Mouse (Mus musculus): ENCODE data around the gene Avil. TPM values are rescaled to one million over a fixed set of nuclear protein-coding genes. Genes with fewer than 3 reads are reported as not detected.

Gene Avil
- polyA plus RNA-seq, 1 experiment from 2014 or later: 0.08 TPM

DNA sequence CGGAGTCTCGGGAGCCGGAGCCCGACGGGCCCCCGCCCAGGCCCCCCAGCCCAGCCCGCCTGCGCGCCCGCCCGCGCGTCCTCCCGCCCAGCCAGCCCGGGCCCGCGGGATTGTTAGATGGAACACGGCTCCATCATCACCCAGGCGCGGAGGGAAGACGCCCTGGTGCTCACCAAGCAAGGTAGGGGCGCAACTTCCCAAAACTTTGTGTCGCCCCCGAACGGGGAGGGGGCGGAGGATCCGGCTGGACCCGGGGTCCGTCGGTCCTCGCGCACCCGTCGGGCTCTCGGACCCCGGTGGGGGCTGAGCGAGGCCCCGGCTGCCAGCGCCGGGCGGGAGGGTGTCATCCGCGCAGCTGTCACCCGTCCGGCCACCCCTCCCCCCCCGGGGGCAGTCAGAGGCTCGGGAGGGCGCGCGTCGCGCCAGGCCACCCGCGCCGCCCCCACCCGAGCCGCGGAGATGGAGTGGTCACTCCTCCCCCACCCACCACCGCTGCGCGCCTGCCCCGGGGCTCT is 21.3 kb upstream of the Avil start:
- WGBS: under 1% methylated on average over 47 of the region's 62 CpGs
- Histone ChIP-seq H3K9ac (ENCODE audit: low read length) (peak overlapping the region; percentile 95), H3K4me2 (ENCODE audit: low read depth, low read length, severe bottlenecking) (peak overlapping the region; percentile 83), H3K27ac (ENCODE audit: low read depth, low read length) (peak overlapping the region; percentile 99), H3K4me3 (ENCODE audit: low read depth, low read length) (peak overlapping the region; percentile 100), H3K36me3 (ENCODE audit: control insufficient read depth, insufficient read depth, low read length) (no peaks in the 10 kb centered on the region), H3K4me1 (replicated peaks; ENCODE audit: control insufficient read depth, insufficient read depth, low read length) (peaks cover 33% of the 10 kb centered on the region), H3K9me3 (ENCODE audit: control insufficient read depth, low read length) (no peaks in the 10 kb centered on the region), H3K27me3 (ENCODE audit: control insufficient read depth, insufficient read depth, low read length) (no peaks in the 10 kb centered on the region)
- peak; percentile 77 for DNase-seq (ENCODE audit: low spot score)
- ATAC-seq (replicated peaks; ENCODE audit: low FRiP score): peak; percentile 29

DNA sequence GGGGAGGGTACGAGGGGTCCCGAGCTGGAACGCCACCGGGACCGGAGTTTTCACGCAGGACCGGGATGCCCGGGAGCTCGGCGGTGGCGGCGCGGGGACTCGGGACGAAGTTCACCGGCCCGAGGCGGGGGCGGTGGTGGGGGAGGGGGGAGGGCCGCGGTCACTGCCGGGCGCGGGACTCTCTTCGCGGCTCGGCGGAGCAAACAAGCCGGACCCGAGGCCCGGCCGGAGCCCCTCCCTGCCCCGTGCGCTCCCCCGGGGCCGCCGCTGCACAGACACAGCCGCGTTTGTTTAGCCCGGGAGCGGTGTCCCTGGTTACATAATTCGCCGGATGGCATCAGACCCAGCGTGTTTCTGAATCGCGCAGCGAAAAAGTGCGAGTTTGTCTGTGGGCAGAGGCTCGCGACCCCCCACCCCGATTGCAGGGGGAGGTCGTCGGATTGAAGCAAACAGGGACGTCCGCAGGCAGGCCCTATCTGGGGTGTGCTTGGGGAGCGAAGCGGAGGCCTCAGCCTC is 20.8 kb upstream of the Avil start:
- no peaks in the 10 kb centered on the region for H3K36me3 ChIP-seq (ENCODE audit: control insufficient read depth, insufficient read depth, low read length)
- ATAC-seq (replicated peaks; ENCODE audit: low FRiP score): peak; percentile 4; the same call in 1 of the 2 replicates
- peak; percentile 77 for DNase-seq (ENCODE audit: low spot score)
- H3K9me3 ChIP-seq (ENCODE audit: control insufficient read depth, low read length): no peaks in the 10 kb centered on the region
- peak overlapping the region; percentile 83 for H3K4me2 ChIP-seq (ENCODE audit: low read depth, low read length, severe bottlenecking)
- peak overlapping the region; percentile 95 for H3K9ac ChIP-seq (ENCODE audit: low read length)
- H3K27me3 ChIP-seq (ENCODE audit: control insufficient read depth, insufficient read depth, low read length): no peaks in the 10 kb centered on the region
- H3K27ac ChIP-seq (ENCODE audit: low read depth, low read length): peak overlapping the region; percentile 99
- under 1% methylated on average over 52 of the region's 57 CpGs for WGBS
- peaks cover 38% of the 10 kb centered on the region for H3K4me1 ChIP-seq (replicated peaks; ENCODE audit: control insufficient read depth, insufficient read depth, low read length)
- peak overlapping the region; percentile 100 for H3K4me3 ChIP-seq (ENCODE audit: low read depth, low read length)

DNA sequence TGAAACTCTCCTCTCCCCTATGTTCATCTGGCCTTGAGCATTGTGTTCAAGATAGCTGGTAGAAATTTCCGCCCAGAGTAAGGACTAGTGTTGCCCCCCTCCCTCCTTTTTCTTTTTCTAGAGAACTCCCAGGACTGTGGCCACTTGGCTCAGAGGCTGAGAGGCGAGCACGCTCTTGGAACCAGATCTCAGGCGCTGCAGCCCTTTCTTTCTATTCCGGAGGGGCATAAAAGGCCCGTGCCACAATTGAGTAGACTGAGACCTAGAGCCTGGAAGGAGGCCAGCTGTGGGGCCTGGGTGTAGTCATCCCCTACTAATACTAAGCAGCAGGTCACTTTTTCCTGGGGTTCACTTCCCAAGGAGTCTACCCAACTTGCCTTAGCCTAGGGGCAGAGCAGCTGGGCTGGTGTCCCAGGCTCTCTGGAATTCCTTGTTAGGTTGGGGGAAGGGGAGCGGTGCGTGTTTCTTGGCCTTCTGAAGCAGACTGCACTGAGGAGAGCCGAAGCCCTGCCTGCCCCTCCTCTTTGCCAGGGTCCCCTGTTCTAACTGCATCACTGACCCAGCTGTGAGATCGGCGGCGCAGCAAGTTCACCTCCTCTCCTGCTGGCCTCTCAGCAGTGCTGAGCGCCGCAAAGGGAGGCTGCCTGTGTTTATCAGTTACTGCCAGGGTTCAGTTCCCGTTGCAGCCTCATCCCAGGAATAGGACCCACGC is 20.1 kb upstream of the Avil start:
- H3K36me3 ChIP-seq (ENCODE audit: control insufficient read depth, insufficient read depth, low read length): no peaks in the 10 kb centered on the region
- peak overlapping the region; percentile 99 for H3K27ac ChIP-seq (ENCODE audit: low read depth, low read length)
- peak overlapping the region; percentile 83 for H3K4me2 ChIP-seq (ENCODE audit: low read depth, low read length, severe bottlenecking)
- H3K9me3 ChIP-seq (ENCODE audit: control insufficient read depth, low read length): no peaks in the 10 kb centered on the region
- DNase-seq (ENCODE audit: low spot score): peak; percentile 73
- H3K27me3 ChIP-seq (ENCODE audit: control insufficient read depth, insufficient read depth, low read length): no peaks in the 10 kb centered on the region
- peak overlapping the region; percentile 100 for H3K4me3 ChIP-seq (ENCODE audit: low read depth, low read length)
- H3K9ac ChIP-seq (ENCODE audit: low read length): peak overlapping the region; percentile 95
- peak; percentile 7 for ATAC-seq (replicated peaks; ENCODE audit: low FRiP score)
- under 1% methylated on average over 16 of the region's 16 CpGs for WGBS
- peaks cover 39% of the 10 kb centered on the region for H3K4me1 ChIP-seq (replicated peaks; ENCODE audit: control insufficient read depth, insufficient read depth, low read length)

DNA sequence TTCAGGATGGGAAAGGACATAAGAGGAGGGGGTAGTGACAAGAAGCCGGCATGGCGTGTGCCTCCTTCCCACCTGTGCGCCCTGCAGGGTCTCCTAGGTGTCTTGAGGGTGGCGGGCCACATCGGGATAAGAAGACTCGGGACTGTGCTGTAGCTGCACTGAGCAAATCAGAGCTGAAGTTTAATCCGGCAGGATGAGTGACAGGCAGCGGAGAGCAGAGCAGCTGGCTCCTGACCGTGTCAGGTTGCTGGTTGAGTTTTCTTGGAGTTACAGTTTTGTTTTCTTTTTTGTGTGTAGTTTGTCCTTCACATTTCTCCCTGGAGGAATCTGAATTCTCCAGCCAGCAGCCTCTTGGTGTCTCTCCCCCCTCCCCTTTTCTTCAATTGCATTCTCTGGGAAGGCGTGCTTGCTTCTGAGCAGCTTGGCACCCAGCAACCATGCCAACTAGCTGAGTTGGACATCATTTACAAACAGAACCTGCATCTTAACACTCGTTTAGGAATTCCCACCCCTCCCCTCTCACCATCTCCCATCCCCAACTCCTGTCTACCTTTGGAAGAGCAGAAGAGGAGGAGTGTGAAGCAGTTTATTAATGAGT is 19.5 kb upstream of the Avil start:
- Histone ChIP-seq H3K9me3 (ENCODE audit: control insufficient read depth, low read length) (no peaks in the 10 kb centered on the region), H3K4me1 (replicated peaks; ENCODE audit: control insufficient read depth, insufficient read depth, low read length) (peaks cover 39% of the 10 kb centered on the region), H3K9ac (ENCODE audit: low read length) (peak overlapping the region; percentile 95), H3K27me3 (ENCODE audit: control insufficient read depth, insufficient read depth, low read length) (no peaks in the 10 kb centered on the region), H3K27ac (ENCODE audit: low read depth, low read length) (peak overlapping the region; percentile 99), H3K36me3 (ENCODE audit: control insufficient read depth, insufficient read depth, low read length) (no peaks in the 10 kb centered on the region), H3K4me3 (ENCODE audit: low read depth, low read length) (peak overlapping the region; percentile 100), H3K4me2 (ENCODE audit: low read depth, low read length, severe bottlenecking) (peak overlapping the region; percentile 83)
- ATAC-seq (replicated peaks; ENCODE audit: low FRiP score) (no peak), DNase-seq (ENCODE audit: low spot score) (no peak)
- 5% methylated on average over 11 of the region's 11 CpGs for WGBS

DNA sequence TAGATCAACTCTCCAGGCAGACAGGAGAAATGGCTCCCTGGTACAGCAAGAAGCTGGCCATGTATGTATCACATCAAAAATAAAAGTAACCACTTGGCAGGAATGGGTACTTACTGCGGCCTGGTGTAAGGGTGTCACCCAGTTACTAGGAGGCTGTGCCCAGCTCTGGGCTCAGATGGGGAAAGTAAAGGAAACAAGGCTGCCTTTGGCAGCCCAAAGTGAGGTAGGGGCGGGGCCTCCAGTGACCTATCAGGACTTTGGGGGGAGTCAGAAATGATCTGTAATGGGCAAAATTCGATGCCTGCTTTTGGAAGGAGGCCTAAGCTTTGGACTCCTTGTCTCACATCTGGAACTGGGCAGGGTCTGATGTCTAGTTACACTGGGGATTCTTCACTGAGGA is 18.8 kb upstream of the Avil start:
- no peak overlapping the region; the same call in 1 of the 2 replicates for H3K9ac ChIP-seq (ENCODE audit: low read length)
- no peak for DNase-seq (ENCODE audit: low spot score)
- H3K36me3 ChIP-seq (ENCODE audit: control insufficient read depth, insufficient read depth, low read length): no peaks in the 10 kb centered on the region
- H3K27me3 ChIP-seq (ENCODE audit: control insufficient read depth, insufficient read depth, low read length): no peaks in the 10 kb centered on the region
- H3K9me3 ChIP-seq (ENCODE audit: control insufficient read depth, low read length): no peaks in the 10 kb centered on the region
- WGBS: 76% methylated on average over 3 of the region's 3 CpGs
- H3K4me1 ChIP-seq (replicated peaks; ENCODE audit: control insufficient read depth, insufficient read depth, low read length): peaks cover 42% of the 10 kb centered on the region
- 0 out of 2 replicates have a peak overlapping the region, but pooled peaks have one; percentile 100 for H3K4me3 ChIP-seq (ENCODE audit: low read depth, low read length)
- ATAC-seq (replicated peaks; ENCODE audit: low FRiP score): no peak
- H3K4me2 ChIP-seq (ENCODE audit: low read depth, low read length, severe bottlenecking): no peak overlapping the region; the same call in 1 of the 2 replicates
- H3K27ac ChIP-seq (ENCODE audit: low read depth, low read length): no peak overlapping the region

DNA sequence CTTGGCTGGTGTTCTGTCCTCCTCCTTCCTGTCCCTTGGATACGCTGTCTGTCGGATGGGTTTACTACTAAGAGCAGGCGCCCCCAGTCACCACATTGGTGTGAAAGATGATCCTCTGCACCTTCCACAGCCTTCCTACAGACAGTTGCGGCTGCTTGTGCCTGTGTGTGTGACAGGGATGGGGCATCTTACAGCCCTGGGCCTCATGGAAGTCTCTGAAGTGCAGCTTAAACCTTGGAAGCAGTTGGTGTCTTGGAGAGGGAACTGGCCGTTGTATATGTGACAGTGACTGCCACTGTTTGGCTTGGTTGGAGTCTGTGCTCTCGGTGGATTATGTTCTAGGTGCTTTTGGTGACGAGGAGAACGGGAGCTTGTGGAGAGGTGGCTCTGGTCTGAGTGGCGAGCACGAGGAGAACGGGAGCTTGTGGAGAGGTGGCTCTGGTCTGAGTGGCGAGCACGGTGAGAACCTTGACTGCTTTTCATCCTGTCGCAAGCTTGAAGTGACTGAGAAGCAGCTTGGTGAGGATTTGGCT is 17.2 kb upstream of the Avil start:
- H3K36me3 ChIP-seq (ENCODE audit: control insufficient read depth, insufficient read depth, low read length): no peaks in the 10 kb centered on the region
- DNase-seq (ENCODE audit: low spot score): no peak
- H3K4me1 ChIP-seq (replicated peaks; ENCODE audit: control insufficient read depth, insufficient read depth, low read length): peaks cover 39% of the 10 kb centered on the region
- 70% methylated on average over 14 of the region's 14 CpGs for WGBS
- no peaks in the 10 kb centered on the region for H3K9me3 ChIP-seq (ENCODE audit: control insufficient read depth, low read length)
- no peak overlapping the region for H3K27ac ChIP-seq (ENCODE audit: low read depth, low read length)
- H3K27me3 ChIP-seq (ENCODE audit: control insufficient read depth, insufficient read depth, low read length): no peaks in the 10 kb centered on the region
- no peak for ATAC-seq (replicated peaks; ENCODE audit: low FRiP score)
- H3K4me3 ChIP-seq (ENCODE audit: low read depth, low read length): no peak overlapping the region
- no peak overlapping the region for H3K9ac ChIP-seq (ENCODE audit: low read length)
- H3K4me2 ChIP-seq (ENCODE audit: low read depth, low read length, severe bottlenecking): no peak overlapping the region

DNA sequence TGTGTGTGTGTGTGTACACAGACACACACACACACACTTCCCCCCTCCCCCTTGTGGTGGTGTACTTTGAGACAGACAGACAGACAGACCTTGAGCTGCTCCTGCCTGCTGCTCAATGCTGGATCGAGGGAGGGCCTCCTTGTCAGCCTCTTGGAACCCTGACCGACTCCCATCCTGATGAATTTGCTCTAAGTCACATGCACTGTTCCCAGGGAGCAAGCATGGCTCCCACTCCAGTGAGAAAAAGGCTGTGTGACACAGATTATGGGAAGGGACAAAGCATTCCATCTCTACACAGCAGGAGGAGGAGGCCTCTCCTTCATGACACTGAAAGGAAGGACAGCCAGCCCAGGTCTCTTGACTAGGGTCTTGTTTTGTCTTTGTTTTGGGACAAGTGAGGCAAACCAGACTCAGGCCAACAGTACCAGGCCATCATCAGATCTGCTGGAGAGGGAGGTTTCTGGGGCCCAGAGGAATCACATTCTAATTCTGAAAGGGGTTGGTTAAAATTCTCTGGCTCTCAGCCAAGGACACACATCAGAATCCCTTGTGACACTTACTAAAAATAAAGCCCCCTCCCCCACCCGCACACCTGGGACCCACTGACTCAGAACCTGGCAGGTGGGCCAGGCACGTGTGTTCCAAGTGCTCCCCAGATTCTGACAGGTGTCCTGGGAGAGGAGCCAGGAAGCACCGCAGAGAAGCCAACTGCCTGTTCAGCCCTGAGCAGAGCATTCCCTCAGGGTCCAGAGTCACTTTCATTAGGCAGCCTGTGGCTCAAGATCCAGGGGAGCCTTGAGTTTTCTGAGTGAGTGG is 16.1 kb upstream of the Avil start:
- H3K36me3 ChIP-seq (ENCODE audit: control insufficient read depth, insufficient read depth, low read length): no peaks in the 10 kb centered on the region
- H3K4me1 ChIP-seq (replicated peaks; ENCODE audit: control insufficient read depth, insufficient read depth, low read length): peaks cover 41% of the 10 kb centered on the region
- H3K9ac ChIP-seq (ENCODE audit: low read length): peak overlapping the region; percentile 5
- no peak for ATAC-seq (replicated peaks; ENCODE audit: low FRiP score)
- H3K4me3 ChIP-seq (ENCODE audit: low read depth, low read length): no peak overlapping the region
- no peak overlapping the region for H3K4me2 ChIP-seq (ENCODE audit: low read depth, low read length, severe bottlenecking)
- no peaks in the 10 kb centered on the region for H3K27me3 ChIP-seq (ENCODE audit: control insufficient read depth, insufficient read depth, low read length)
- no peaks in the 10 kb centered on the region for H3K9me3 ChIP-seq (ENCODE audit: control insufficient read depth, low read length)
- no peak for DNase-seq (ENCODE audit: low spot score)
- WGBS: 53% methylated on average over 5 of the region's 5 CpGs
- peak overlapping the region; percentile 38 for H3K27ac ChIP-seq (ENCODE audit: low read depth, low read length)

DNA sequence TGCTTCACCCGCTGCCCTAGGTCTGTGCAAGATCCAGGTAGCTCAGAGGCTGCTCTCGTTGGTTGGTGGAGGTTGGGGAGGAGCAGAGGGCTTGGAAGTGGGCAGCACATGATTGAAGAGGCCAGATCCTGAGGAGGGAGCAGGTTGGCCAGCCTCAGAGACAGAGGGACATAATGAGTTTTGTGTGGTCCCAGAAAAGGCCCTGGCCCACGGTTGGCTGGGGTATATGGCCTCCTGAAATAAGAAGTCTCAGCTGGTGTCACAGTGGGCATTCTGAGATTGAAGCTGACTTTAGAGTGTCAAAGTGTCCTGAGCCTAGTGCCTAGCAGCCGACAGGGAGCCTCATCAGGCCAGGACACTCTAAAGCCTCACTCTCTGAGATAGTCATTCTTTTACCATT is 15.4 kb upstream of the Avil start:
- WGBS: 86% methylated on average over 4 of the region's 4 CpGs
- DNase-seq (ENCODE audit: low spot score): no peak
- H3K9me3 ChIP-seq (ENCODE audit: control insufficient read depth, low read length): no peaks in the 10 kb centered on the region
- no peak overlapping the region for H3K4me2 ChIP-seq (ENCODE audit: low read depth, low read length, severe bottlenecking)
- peaks cover 41% of the 10 kb centered on the region for H3K4me1 ChIP-seq (replicated peaks; ENCODE audit: control insufficient read depth, insufficient read depth, low read length)
- no peaks in the 10 kb centered on the region for H3K36me3 ChIP-seq (ENCODE audit: control insufficient read depth, insufficient read depth, low read length)
- H3K27me3 ChIP-seq (ENCODE audit: control insufficient read depth, insufficient read depth, low read length): no peaks in the 10 kb centered on the region
- H3K4me3 ChIP-seq (ENCODE audit: low read depth, low read length): no peak overlapping the region
- H3K27ac ChIP-seq (ENCODE audit: low read depth, low read length): no peak overlapping the region
- no peak for ATAC-seq (replicated peaks; ENCODE audit: low FRiP score)
- H3K9ac ChIP-seq (ENCODE audit: low read length): no peak overlapping the region

Measured in forebrain, embryonic 11.5 days (tissue).